Mouse (Mus musculus) cerebellum, adult 2 months (tissue): ENCODE data around the gene Rassf6.

ENCODE experiments used
- CTCF ChIP-seq: fragments of 200-500 bp; IDR thresholded peaks from 2 replicates; pipeline ENCODE4 v1.5.1; 2011; ENCODE audit warnings: low read depth, mild to moderate bottlenecking, control low read depth, low read length, moderate library complexity, borderline replicate concordance; ENCODE audit not compliant: insufficient read depth
- POLR2A ChIP-seq: fragments of 200-500 bp; IDR thresholded peaks from 2 replicates; pipeline ENCODE4 v1.6.1; 2011; ENCODE audit warnings: low read length, control low read depth, borderline replicate concordance; ENCODE audit not compliant: insufficient read depth

GRCm38 (mm10) chr5:90591936-90592335 is 48.5 kb downstream of the Rassf6 start:
- TF ChIP-seq CTCF (no peak), POLR2A (no peak)
